Mouse (Mus musculus): ENCODE results near the gene Selenoh. TPM values are rescaled to one million over a fixed set of nuclear protein-coding genes. Genes with fewer than 3 reads are reported as not detected.

Selenoh gene
- polyA plus RNA-seq, 2 experiments = 224 to 274 TPM

GRCm38 (mm10) chr2:84647051-84647568 lies 23.5 kb downstream of the Selenoh start:
- no peak overlapping the region for H3K4me2 ChIP-seq (replicated peaks; ENCODE audit: low read depth, low read length, severe bottlenecking)
- DNase-seq (ENCODE audit: low spot score) (no peak), ATAC-seq (ENCODE audit: low FRiP score, low read depth) (no peak)
- no peak overlapping the region for H3K27ac ChIP-seq (replicated peaks; ENCODE audit: low read depth, low read length)
- TF ChIP-seq POLR2A (IDR thresholded peaks at IDR 0.05; ENCODE audit: borderline replicate concordance, extremely low read depth, insufficient read depth, insufficient read length) = no peak
- no peaks in the 10 kb centered on the region for H3K36me3 ChIP-seq (ENCODE audit: control insufficient read depth, insufficient read depth, low read length)
- H3K9ac ChIP-seq (ENCODE audit: low read depth, low read length, severe bottlenecking) = no peak overlapping the region
- no peaks in the 10 kb centered on the region for H3K9me3 ChIP-seq (ENCODE audit: control insufficient read depth, low read length)
- H3K27me3 ChIP-seq (ENCODE audit: control insufficient read depth, insufficient read depth, low read length) = no peaks in the 10 kb centered on the region
- peaks cover 2% of the 10 kb centered on the region for H3K4me1 ChIP-seq (ENCODE audit: control insufficient read depth, insufficient read depth, low read length)
- H3K4me3 ChIP-seq (replicated peaks; ENCODE audit: low read length) = no peak overlapping the region
- WGBS = 92% methylated on average over 6 of the region's 6 CpGs

- Histone ChIP-seq H3K9ac (ENCODE audit: low read depth, low read length, severe bottlenecking) (no peak overlapping the region), H3K27ac (replicated peaks; ENCODE audit: low read depth, low read length) (no peak overlapping the region), H3K4me3 (replicated peaks; ENCODE audit: low read length) (no peak overlapping the region), H3K9me3 (ENCODE audit: control insufficient read depth, low read length) (no peaks in the 10 kb centered on the region), H3K4me1 (ENCODE audit: control insufficient read depth, insufficient read depth, low read length) (peaks cover 2% of the 10 kb centered on the region), H3K4me2 (replicated peaks; ENCODE audit: low read depth, low read length, severe bottlenecking) (no peak overlapping the region), H3K27me3 (ENCODE audit: control insufficient read depth, insufficient read depth, low read length) (no peaks in the 10 kb centered on the region), H3K36me3 (ENCODE audit: control insufficient read depth, insufficient read depth, low read length) (no peaks in the 10 kb centered on the region)
- DNase-seq (ENCODE audit: low spot score) (no peak), ATAC-seq (ENCODE audit: low FRiP score, low read depth) (no peak)
- no peak for TF ChIP-seq POLR2A (IDR thresholded peaks at IDR 0.05; ENCODE audit: borderline replicate concordance, extremely low read depth, insufficient read depth, insufficient read length)
- 57% methylated on average over 1 of the region's 1 CpGs for WGBS
Observed at GRCm38 (mm10) chr2:84646138-84646537, 24.4 kb downstream of the Selenoh start.

- H3K9ac ChIP-seq (ENCODE audit: low read depth, low read length, severe bottlenecking) = no peak overlapping the region
- H3K4me2 ChIP-seq (replicated peaks; ENCODE audit: low read depth, low read length, severe bottlenecking) = no peak overlapping the region
- no peaks in the 10 kb centered on the region for H3K36me3 ChIP-seq (ENCODE audit: control insufficient read depth, insufficient read depth, low read length)
- peaks cover 27% of the 10 kb centered on the region for H3K4me1 ChIP-seq (ENCODE audit: control insufficient read depth, insufficient read depth, low read length)
- no peaks in the 10 kb centered on the region for H3K9me3 ChIP-seq (ENCODE audit: control insufficient read depth, low read length)
- DNase-seq (ENCODE audit: low spot score) (no peak), ATAC-seq (ENCODE audit: low FRiP score, low read depth) (0 out of 2 replicates have a peak, but pooled peaks have one; percentile 25)
- no peak overlapping the region for H3K4me3 ChIP-seq (replicated peaks; ENCODE audit: low read length)
- no peak overlapping the region for H3K27ac ChIP-seq (replicated peaks; ENCODE audit: low read depth, low read length)
- H3K27me3 ChIP-seq (ENCODE audit: control insufficient read depth, insufficient read depth, low read length) = no peaks in the 10 kb centered on the region
- no peak for TF ChIP-seq POLR2A (IDR thresholded peaks at IDR 0.05; ENCODE audit: borderline replicate concordance, extremely low read depth, insufficient read depth, insufficient read length)
Observed at GRCm38 (mm10) chr2:84640833-84641232, 29.7 kb downstream of the Selenoh start.

- H3K9ac ChIP-seq (ENCODE audit: low read depth, low read length, severe bottlenecking) = no peak overlapping the region
- H3K4me2 ChIP-seq (replicated peaks; ENCODE audit: low read depth, low read length, severe bottlenecking) = no peak overlapping the region
- H3K9me3 ChIP-seq (ENCODE audit: control insufficient read depth, low read length) = no peaks in the 10 kb centered on the region
- peaks cover 45% of the 10 kb centered on the region for H3K4me1 ChIP-seq (ENCODE audit: control insufficient read depth, insufficient read depth, low read length)
- 0 out of 2 replicates have a peak overlapping the region, but pooled peaks have one; percentile 26 for H3K27ac ChIP-seq (replicated peaks; ENCODE audit: low read depth, low read length)
- no peak for DNase-seq (ENCODE audit: low spot score)
- no peaks in the 10 kb centered on the region for H3K27me3 ChIP-seq (ENCODE audit: control insufficient read depth, insufficient read depth, low read length)
- H3K4me3 ChIP-seq (replicated peaks; ENCODE audit: low read length) = no peak overlapping the region
- no peak for TF ChIP-seq POLR2A (IDR thresholded peaks at IDR 0.05; ENCODE audit: borderline replicate concordance, extremely low read depth, insufficient read depth, insufficient read length)
- H3K36me3 ChIP-seq (ENCODE audit: control insufficient read depth, insufficient read depth, low read length) = no peaks in the 10 kb centered on the region
- 56% methylated on average over 5 of the region's 5 CpGs for WGBS
- ATAC-seq (ENCODE audit: low FRiP score, low read depth) = no peak
Observed at GRCm38 (mm10) chr2:84638428-84639220, 31.9 kb downstream of the Selenoh start.

- peak overlapping the region; percentile 85; the same call in 1 of the 2 replicates for H3K27ac ChIP-seq (replicated peaks; ENCODE audit: low read depth, low read length)
- no peaks in the 10 kb centered on the region for H3K27me3 ChIP-seq (ENCODE audit: control insufficient read depth, insufficient read depth, low read length)
- no peaks in the 10 kb centered on the region for H3K36me3 ChIP-seq (ENCODE audit: control insufficient read depth, insufficient read depth, low read length)
- no peaks in the 10 kb centered on the region for H3K9me3 ChIP-seq (ENCODE audit: control insufficient read depth, low read length)
- peak overlapping the region; percentile 8; the same call in 1 of the 2 replicates for H3K4me2 ChIP-seq (replicated peaks; ENCODE audit: low read depth, low read length, severe bottlenecking)
- no peak overlapping the region for H3K4me3 ChIP-seq (replicated peaks; ENCODE audit: low read length)
- TF ChIP-seq POLR2A (IDR thresholded peaks at IDR 0.05; ENCODE audit: borderline replicate concordance, extremely low read depth, insufficient read depth, insufficient read length) = no peak
- ATAC-seq (ENCODE audit: low FRiP score, low read depth) (no peak), DNase-seq (ENCODE audit: low spot score) (peak; percentile 59)
- no peak overlapping the region for H3K9ac ChIP-seq (ENCODE audit: low read depth, low read length, severe bottlenecking)
- H3K4me1 ChIP-seq (ENCODE audit: control insufficient read depth, insufficient read depth, low read length) = peaks cover 50% of the 10 kb centered on the region
- WGBS = 37% methylated on average over 6 of the region's 7 CpGs
Observed at GRCm38 (mm10) chr2:84637452-84638165, 33.0 kb downstream of the Selenoh start.

Measured in limb, embryonic 14.5 days (tissue).